Mouse (Mus musculus): ENCODE measurements around the gene Stk38.

DNA sequence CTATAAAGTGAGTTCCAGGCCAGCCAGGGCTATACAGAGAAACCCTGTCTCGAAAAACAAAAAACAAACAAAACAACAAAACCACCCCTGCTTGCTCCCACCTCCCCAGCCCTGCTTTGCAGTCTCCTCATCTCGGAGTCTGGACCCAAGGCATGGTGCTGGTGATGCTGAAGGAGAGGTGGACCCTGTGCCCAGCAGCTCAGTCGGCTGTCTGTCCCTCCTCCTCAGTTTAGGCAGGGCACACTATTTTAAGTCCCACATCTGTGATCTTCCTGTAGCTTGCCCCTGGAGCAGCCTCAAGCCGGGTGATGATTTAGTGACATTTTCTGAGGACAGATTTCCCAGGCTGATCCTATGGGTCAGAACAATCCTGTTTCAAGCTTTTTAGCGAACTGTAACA is 47.8 kb upstream of the Stk38 start:
- TF ChIP-seq POLR2A (IDR thresholded peaks at IDR 0.05; ENCODE audit: extremely low read depth, insufficient read depth, low read length) (no peak), CTCF (IDR thresholded peaks at IDR 0.05; ENCODE audit: low read depth, low read length) (no peak)

All from liver, adult 2 months (tissue).